Mouse (Mus musculus): ENCODE measurements around the gene Micall2. TPM values are rescaled to one million over a fixed set of nuclear protein-coding genes. Genes with fewer than 3 reads are reported as not detected.
A peak's percentile ranks its signal among the peaks of the same experiment; 100 is the strongest.

The Micall2 gene
- polyA plus RNA-seq (2015; fragmentation: Nextera tagmentation; extraction: Ambion mirVana): 6.4 and 7.7 TPM in 2 replicates

GRCm38 (mm10) chr5:139735677-139736503 lies at the start of gene Micall2:
TSS of gene Micall2 (minus strand) at chr5:139736336.
- Histone ChIP-seq H3K27me3 (replicated peaks) (no peaks in the 10 kb centered on the region), H3K9ac (no peak within 1 kb of the TSS), H3K4me3 (replicated peaks) (peak within 1 kb of the TSS; percentile 55), H3K9me3 (no peaks in the 10 kb centered on the region), H3K4me1 (peaks cover 44% of the 10 kb centered on the region), H3K36me3 (no peaks in the 10 kb centered on the region), H3K4me2 (peak within 1 kb of the TSS; percentile 97), H3K27ac (peak within 1 kb of the TSS; percentile 88)
- peak; percentile 92 for ATAC-seq (ENCODE audit: insufficient read depth, low FRiP score, low read depth)
- WGBS: 4% methylated on average over 50 of the region's 50 CpGs

GRCm38 (mm10) chr5:139781406-139781805 lies 45.3 kb upstream of the Micall2 start:
- Histone ChIP-seq H3K4me3 (replicated peaks) (no peak overlapping the region), H3K4me1 (no peaks in the 10 kb centered on the region), H3K36me3 (no peaks in the 10 kb centered on the region), H3K9ac (no peak overlapping the region), H3K9me3 (no peaks in the 10 kb centered on the region), H3K27ac (no peak overlapping the region), H3K27me3 (replicated peaks) (no peaks in the 10 kb centered on the region), H3K4me2 (no peak overlapping the region)
- ATAC-seq (ENCODE audit: insufficient read depth, low FRiP score, low read depth): no peak
- 79% methylated on average over 8 of the region's 8 CpGs for WGBS

GRCm38 (mm10) chr5:139776966-139777365 lies 40.8 kb upstream of the Micall2 start:
- Histone ChIP-seq H3K9ac (no peak overlapping the region), H3K4me1 (peaks cover 12% of the 10 kb centered on the region), H3K9me3 (no peaks in the 10 kb centered on the region), H3K4me3 (replicated peaks) (no peak overlapping the region), H3K27ac (no peak overlapping the region), H3K27me3 (replicated peaks) (no peaks in the 10 kb centered on the region), H3K4me2 (no peak overlapping the region), H3K36me3 (peaks cover 12% of the 10 kb centered on the region)
- no peak for ATAC-seq (ENCODE audit: insufficient read depth, low FRiP score, low read depth)
- WGBS: 81% methylated on average over 5 of the region's 5 CpGs

GRCm38 (mm10) chr5:139775216-139775926 lies 39.2 kb upstream of the Micall2 start, which contains the start of gene Ints1:
TSS of gene Ints1 (minus strand) at chr5:139775674.
- ATAC-seq (ENCODE audit: insufficient read depth, low FRiP score, low read depth): peak; percentile 88
- no peaks in the 10 kb centered on the region for H3K27me3 ChIP-seq (replicated peaks)
- peaks cover 12% of the 10 kb centered on the region for H3K4me1 ChIP-seq
- peak within 1 kb of the TSS; percentile 89 for H3K4me3 ChIP-seq (replicated peaks)
- WGBS: under 1% methylated on average over 55 of the region's 55 CpGs
- H3K36me3 ChIP-seq: peaks cover 28% of the 10 kb centered on the region
- H3K27ac ChIP-seq: no peak within 1 kb of the TSS
- peak within 1 kb of the TSS; percentile 86 for H3K9ac ChIP-seq
- H3K4me2 ChIP-seq: peak within 1 kb of the TSS; percentile 84
- H3K9me3 ChIP-seq: no peaks in the 10 kb centered on the region

- H3K36me3 ChIP-seq: peaks cover 75% of the 10 kb centered on the region
- H3K9ac ChIP-seq: no peak overlapping the region
- H3K4me3 ChIP-seq (replicated peaks): no peak overlapping the region
- WGBS: 87% methylated on average over 8 of the region's 8 CpGs
- ATAC-seq (ENCODE audit: insufficient read depth, low FRiP score, low read depth): no peak
- no peaks in the 10 kb centered on the region for H3K27me3 ChIP-seq (replicated peaks)
- H3K4me1 ChIP-seq: no peaks in the 10 kb centered on the region
- H3K4me2 ChIP-seq: no peak overlapping the region
- H3K27ac ChIP-seq: no peak overlapping the region
- no peaks in the 10 kb centered on the region for H3K9me3 ChIP-seq
Measured at GRCm38 (mm10) chr5:139768216-139768615, 32.1 kb upstream of the Micall2 start.

- H3K36me3 ChIP-seq: peaks cover 72% of the 10 kb centered on the region
- no peak overlapping the region for H3K4me3 ChIP-seq (replicated peaks)
- no peaks in the 10 kb centered on the region for H3K27me3 ChIP-seq (replicated peaks)
- no peak overlapping the region for H3K27ac ChIP-seq
- no peaks in the 10 kb centered on the region for H3K4me1 ChIP-seq
- no peak overlapping the region for H3K4me2 ChIP-seq
- ATAC-seq (ENCODE audit: insufficient read depth, low FRiP score, low read depth): no peak
- no peaks in the 10 kb centered on the region for H3K9me3 ChIP-seq
- H3K9ac ChIP-seq: no peak overlapping the region
- WGBS: 75% methylated on average over 11 of the region's 11 CpGs
Measured at GRCm38 (mm10) chr5:139764296-139764695, 28.2 kb upstream of the Micall2 start.

GRCm38 (mm10) chr5:139758096-139758495 lies 22.0 kb upstream of the Micall2 start:
- no peaks in the 10 kb centered on the region for H3K27me3 ChIP-seq (replicated peaks)
- no peaks in the 10 kb centered on the region for H3K4me1 ChIP-seq
- no peak overlapping the region for H3K27ac ChIP-seq
- peaks cover 73% of the 10 kb centered on the region for H3K36me3 ChIP-seq
- 82% methylated on average over 16 of the region's 16 CpGs for WGBS
- H3K9ac ChIP-seq: no peak overlapping the region
- no peak overlapping the region for H3K4me3 ChIP-seq (replicated peaks)
- ATAC-seq (ENCODE audit: insufficient read depth, low FRiP score, low read depth): no peak
- no peaks in the 10 kb centered on the region for H3K9me3 ChIP-seq
- no peak overlapping the region for H3K4me2 ChIP-seq

- H3K36me3 ChIP-seq: peaks cover 70% of the 10 kb centered on the region
- no peak overlapping the region for H3K4me3 ChIP-seq (replicated peaks)
- H3K9me3 ChIP-seq: no peaks in the 10 kb centered on the region
- no peak overlapping the region for H3K4me2 ChIP-seq
- no peak for ATAC-seq (ENCODE audit: insufficient read depth, low FRiP score, low read depth)
- no peaks in the 10 kb centered on the region for H3K27me3 ChIP-seq (replicated peaks)
- H3K4me1 ChIP-seq: no peaks in the 10 kb centered on the region
- no peak overlapping the region for H3K27ac ChIP-seq
- 93% methylated on average over 2 of the region's 2 CpGs for WGBS
- H3K9ac ChIP-seq: no peak overlapping the region
Measured at GRCm38 (mm10) chr5:139756586-139756985, 20.4 kb upstream of the Micall2 start.

- no peak overlapping the region for H3K4me2 ChIP-seq
- ATAC-seq (ENCODE audit: insufficient read depth, low FRiP score, low read depth): no peak
Measured at GRCm38 (mm10) chr5:139756135-139756534, 20.0 kb upstream of the Micall2 start.

GRCm38 (mm10) chr5:139754753-139755152 lies 18.6 kb upstream of the Micall2 start:
- Histone ChIP-seq H3K4me2 (no peak overlapping the region), H3K9me3 (no peaks in the 10 kb centered on the region), H3K9ac (no peak overlapping the region), H3K27me3 (replicated peaks) (no peaks in the 10 kb centered on the region), H3K4me3 (replicated peaks) (no peak overlapping the region), H3K27ac (no peak overlapping the region), H3K36me3 (peaks cover 69% of the 10 kb centered on the region), H3K4me1 (no peaks in the 10 kb centered on the region)
- WGBS: 27% methylated on average over 12 of the region's 12 CpGs
- no peak for ATAC-seq (ENCODE audit: insufficient read depth, low FRiP score, low read depth)

More at GRCm38 (mm10) chr5:139756135-139756534, 20.0 kb upstream of the Micall2 start:
- Histone ChIP-seq H3K4me1 (no peaks in the 10 kb centered on the region), H3K27me3 (replicated peaks) (no peaks in the 10 kb centered on the region), H3K9me3 (no peaks in the 10 kb centered on the region), H3K36me3 (peaks cover 71% of the 10 kb centered on the region), H3K27ac (no peak overlapping the region), H3K9ac (no peak overlapping the region), H3K4me3 (replicated peaks) (no peak overlapping the region)
- 89% methylated on average over 12 of the region's 12 CpGs for WGBS

GRCm38 (mm10) chr5:139750535-139750934 lies 14.4 kb upstream of the Micall2 start:
- no peak overlapping the region for H3K9ac ChIP-seq
- no peaks in the 10 kb centered on the region for H3K4me1 ChIP-seq
- H3K27me3 ChIP-seq (replicated peaks): no peaks in the 10 kb centered on the region
- H3K4me2 ChIP-seq: no peak overlapping the region
- no peak for ATAC-seq (ENCODE audit: insufficient read depth, low FRiP score, low read depth)
- H3K36me3 ChIP-seq: peaks cover 42% of the 10 kb centered on the region
- no peak overlapping the region for H3K27ac ChIP-seq
- H3K4me3 ChIP-seq (replicated peaks): no peak overlapping the region
- no peaks in the 10 kb centered on the region for H3K9me3 ChIP-seq

All from stomach, embryonic 15.5 days (tissue).